Mouse (Mus musculus): ENCODE measurements around the gene Nlrc4.
A peak's percentile ranks its signal among the peaks of the same experiment; 100 is the strongest.

Nlrc4 gene

GRCm38 (mm10) chr17:74430074-74430473, 28.9 kb downstream of the Nlrc4 start:
- ATAC-seq (ENCODE audit: low TSS enrichment) = no peak

GRCm38 (mm10) chr17:74424401-74425005, 34.4 kb downstream of the Nlrc4 start:
- no peak; the same call in 1 of the 2 replicates for ATAC-seq (ENCODE audit: low TSS enrichment)

- ATAC-seq (ENCODE audit: low TSS enrichment) = no peak
Observed at GRCm38 (mm10) chr17:74420656-74421055, 38.3 kb downstream of the Nlrc4 start.

- ATAC-seq (ENCODE audit: low TSS enrichment) = no peak
Observed at GRCm38 (mm10) chr17:74418171-74418570, 40.8 kb downstream of the Nlrc4 start.

GRCm38 (mm10) chr17:74416841-74417360, 42.0 kb downstream of the Nlrc4 start:
- peak; percentile 90 for ATAC-seq (ENCODE audit: low TSS enrichment)

- no peak for ATAC-seq (ENCODE audit: low TSS enrichment)
Observed at GRCm38 (mm10) chr17:74414671-74415070, 44.3 kb downstream of the Nlrc4 start.

GRCm38 (mm10) chr17:74413324-74413723, 45.6 kb downstream of the Nlrc4 start:
- no peak for ATAC-seq (ENCODE audit: low TSS enrichment)

- ATAC-seq (ENCODE audit: low TSS enrichment) = no peak
Observed at GRCm38 (mm10) chr17:74409722-74410121, 49.2 kb downstream of the Nlrc4 start.

GRCm38 (mm10) chr17:74406487-74406886, 52.5 kb downstream of the Nlrc4 start:
- no peak for ATAC-seq (ENCODE audit: low TSS enrichment)

- ATAC-seq (ENCODE audit: low TSS enrichment) = no peak
Observed at GRCm38 (mm10) chr17:74402486-74403222, 56.3 kb downstream of the Nlrc4 start.

- ATAC-seq (ENCODE audit: low TSS enrichment) = no peak
Observed at GRCm38 (mm10) chr17:74397173-74397572, 61.8 kb downstream of the Nlrc4 start.

- ATAC-seq (ENCODE audit: low TSS enrichment) = no peak
Observed at GRCm38 (mm10) chr17:74396766-74397165, 62.2 kb downstream of the Nlrc4 start.

- ATAC-seq (ENCODE audit: low TSS enrichment) = peak; percentile 98
Observed at GRCm38 (mm10) chr17:74395383-74396065, 63.4 kb downstream of the Nlrc4 start, which contains the start of gene Slc30a6. Slc30a6 (plus strand) TSS chr17:74395608.

- peak; percentile 20 for ATAC-seq (ENCODE audit: low TSS enrichment)
Observed at GRCm38 (mm10) chr17:74394855-74395254, 64.1 kb downstream of the Nlrc4 start.

- ATAC-seq (ENCODE audit: low TSS enrichment) = no peak
Observed at GRCm38 (mm10) chr17:74394381-74394780, 64.6 kb downstream of the Nlrc4 start.

- ATAC-seq (ENCODE audit: low TSS enrichment) = no peak
Observed at GRCm38 (mm10) chr17:74389847-74390246, 69.1 kb downstream of the Nlrc4 start.

GRCm38 (mm10) chr17:74386657-74387056, 72.3 kb downstream of the Nlrc4 start:
- no peak for ATAC-seq (ENCODE audit: low TSS enrichment)

GRCm38 (mm10) chr17:74376916-74377315, 82.0 kb downstream of the Nlrc4 start:
- ATAC-seq (ENCODE audit: low TSS enrichment) = no peak

Measured in frontal cortex, adult (tissue).